Mouse (Mus musculus): ENCODE results near the gene Nanos2. TPM values are rescaled to one million over a fixed set of nuclear protein-coding genes. Genes with fewer than 3 reads are reported as not detected.

Nanos2 gene
- not detected for total RNA-seq (2023)

GRCm38 (mm10) chr7:18987100-18987499, at the start of gene Nanos2:
TSS of gene Nanos2 (plus strand) at chr7:18987400.

GRCm38 (mm10) chr7:18990601-18991295, 3.5 kb downstream of the Nanos2 start, which contains the start of gene Mypop:
TSS of gene Mypop (plus strand) at chr7:18991245.

GRCm38 (mm10) chr7:19003902-19004630, 16.9 kb downstream of the Nanos2 start, which contains the start of gene Irf2bp1:
TSS of gene Irf2bp1 (plus strand) at chr7:19004044.

GRCm38 (mm10) chr7:19023357-19023814, 36.2 kb downstream of the Nanos2 start, which contains the start of gene Foxa3:
TSS of gene Foxa3 (minus strand) at chr7:19023538.

GRCm38 (mm10) chr7:19024096-19024506, 36.9 kb downstream of the Nanos2 start, which contains the start of gene Sympk:
TSS of gene Sympk (plus strand) at chr7:19024377.

Other genes with a start within 250 kb of the Nanos2 start
- gene Psg19, start 188.9 kb upstream of the Nanos2 start, total RNA-seq (2023), result not detected
- gene Psg17, start 165.8 kb upstream of the Nanos2 start, total RNA-seq (2023), result not detected
- gene Mill2, start 147.4 kb upstream of the Nanos2 start, total RNA-seq (2023), result not detected
- 1,000 to 10,000 TPM; 1,945 to 1,998 TPM for gene Pglyrp1, start 116.1 kb upstream of the Nanos2 start, total RNA-seq (2023)
- gene Ccdc61, start 77.0 kb upstream of the Nanos2 start, total RNA-seq (2023), result 10 to 100 TPM; 12.4 to 17.8 TPM
- gene Nova2, start 61.5 kb upstream of the Nanos2 start, total RNA-seq (2023), result under 1 TPM in 1 of 2 experiments, not detected in 1; 0.04 TPM
- gene Mypop, start 3.8 kb downstream of the Nanos2 start, total RNA-seq (2023), result under 1 TPM; 0.24 to 0.35 TPM
- 10 to 100 TPM; 15.4 to 18.3 TPM for gene Irf2bp1, start 16.6 kb downstream of the Nanos2 start, total RNA-seq (2023)
- not detected for gene Foxa3, start 36.1 kb downstream of the Nanos2 start, total RNA-seq (2023)
- gene Sympk, start 37.0 kb downstream of the Nanos2 start, total RNA-seq (2023), result 10 to 100 TPM; 55.4 to 60.6 TPM
- gene Rsph6a, start 67.3 kb downstream of the Nanos2 start, total RNA-seq (2023), result not detected
- 10 to 100 TPM; 13.9 to 23.0 TPM for gene Dmwd, start 88.8 kb downstream of the Nanos2 start, total RNA-seq (2023)
- 1 to 10 TPM; 4.6 to 7.9 TPM for gene Dmpk, start 96.4 kb downstream of the Nanos2 start, total RNA-seq (2023)
- gene Six5, start 107.2 kb downstream of the Nanos2 start, total RNA-seq (2023), result 1 to 10 TPM in 1 of 2 experiments, under 1 TPM in 1; 0.35 to 1.1 TPM
- gene Gm4969, start 131.0 kb downstream of the Nanos2 start, total RNA-seq (2023), result not detected
- gene Fbxo46, start 132.5 kb downstream of the Nanos2 start, total RNA-seq (2023), result 10 to 100 TPM; 16.2 to 16.6 TPM
- gene Qpctl, start 161.9 kb downstream of the Nanos2 start, total RNA-seq (2023), result 10 to 100 TPM; 10.4 to 10.8 TPM
- gene Snrpd2, start 162.3 kb downstream of the Nanos2 start, total RNA-seq (2023), result 10 to 100 TPM; 44.8 to 49.2 TPM
- not detected for gene Gipr, start 178.7 kb downstream of the Nanos2 start, total RNA-seq (2023)
- 10 to 100 TPM; 59.9 to 73.3 TPM for gene Eml2, start 189.0 kb downstream of the Nanos2 start, total RNA-seq (2023)
- gene Gpr4, start 225.1 kb downstream of the Nanos2 start, total RNA-seq (2023), result not detected
- 10 to 100 TPM; 22.5 to 24.0 TPM for gene Opa3, start 240.9 kb downstream of the Nanos2 start, total RNA-seq (2023)